Mouse (Mus musculus): ENCODE data around the gene Plagl1.

DNA sequence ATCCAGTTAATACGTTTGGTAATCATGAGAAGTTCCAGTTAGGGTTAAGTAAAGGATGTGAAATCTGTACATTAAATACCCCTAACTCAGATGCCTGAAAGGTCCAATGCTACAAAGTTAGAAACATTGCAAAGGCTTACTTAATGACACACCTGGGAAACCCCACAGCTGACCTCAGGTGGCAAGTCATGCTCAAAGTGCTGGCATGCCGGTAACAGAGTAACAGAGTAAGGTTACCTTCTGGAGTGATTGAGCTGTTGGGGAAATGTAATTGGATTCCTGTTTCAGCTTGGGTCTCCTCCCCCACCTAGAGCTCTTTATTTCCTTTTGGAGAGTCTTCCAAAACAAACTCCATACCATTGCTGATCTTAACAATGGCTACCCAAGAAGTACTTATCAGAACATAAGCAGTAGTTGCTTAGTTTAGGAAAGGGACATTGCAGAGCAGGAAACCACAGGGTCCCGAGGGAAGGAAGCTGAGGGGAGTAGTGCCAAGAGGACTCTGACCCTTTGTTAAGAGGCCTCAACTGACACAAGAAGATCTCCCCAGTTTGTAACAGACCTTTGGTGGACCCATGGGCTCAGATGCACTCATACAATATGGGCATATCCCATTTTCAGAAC lies 4.9 kb downstream of the Plagl1 start:
- TF ChIP-seq CTCF (IDR thresholded peaks at IDR 0.05; ENCODE audit: borderline replicate concordance, insufficient read depth, low read length): no peak
- no peak for TF ChIP-seq POLR2A (IDR thresholded peaks at IDR 0.05; ENCODE audit: low read depth, low read length)
